Mouse (Mus musculus): Measurements from ENCODE around the gene Adamts3.

DNA sequence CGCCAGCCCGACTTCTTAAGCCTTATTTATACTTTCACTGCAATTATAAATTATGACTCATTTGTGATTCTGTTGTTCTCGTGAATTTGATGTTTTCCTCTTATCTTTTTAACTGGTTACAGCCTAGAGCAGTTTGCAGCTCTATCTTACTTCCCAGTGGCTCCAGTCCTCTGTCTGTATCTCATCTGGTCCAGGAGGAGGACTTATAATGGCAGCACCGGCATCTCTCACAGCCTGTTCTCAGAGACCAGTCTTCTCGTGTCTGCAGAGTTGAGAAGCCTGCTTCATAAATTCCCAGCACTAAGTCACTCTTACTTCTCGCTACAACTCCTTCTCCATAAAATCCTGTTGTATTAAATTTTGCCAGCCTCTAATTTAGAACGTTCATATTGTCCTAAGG lies 12.4 kb upstream of the Adamts3 start:
- no peak for TF ChIP-seq CTCF (IDR thresholded peaks at IDR 0.05; ENCODE audit: borderline replicate concordance, extremely low read depth, insufficient read depth, insufficient read length)
- no peak for TF ChIP-seq POLR2A (IDR thresholded peaks at IDR 0.05; ENCODE audit: borderline replicate concordance, extremely low read depth, insufficient read depth, insufficient read length, poor library complexity, severe bottlenecking)
